Comparison of ENCODE assay signal across 14 mouse cellular contexts in genomic region chr6:144398115-144398514, GRCm38 (mm10).
DNase-seq lines count a peak whose midpoint lies in the region; ATAC-seq and TF ChIP-seq lines count a peak whose summit lies in the region.
"Had no signal": no experiment of that assay in that cellular context is flagged by ENCODE, and none has a peak within 500 bp of the region (broad histone marks: within the 10 kb centered on the region; RNA-seq: fewer than 3 reads in every experiment).

No protein-coding gene starts in this region.

- H3K4me1 ChIP-seq in kidney, embryonic 14.5 days (ENCODE audit: control insufficient read depth, insufficient read depth, low read length) = peaks cover 8% of the 10 kb centered on the region; the same call in 1 of the 2 replicates
- H3K4me1 ChIP-seq in hindbrain, embryonic 12.5 days = peaks cover 14% of the 10 kb centered on the region
- H3K4me1 ChIP-seq: embryonic facial prominence, embryonic 15.5 days; limb, embryonic 15.5 days had no signal

- WGBS in kidney, embryonic 14.5 days = 14% methylated on average over 10 of the region's 10 CpGs
- WGBS in hindbrain, embryonic 12.5 days = 27% methylated on average over 10 of the region's 10 CpGs

- H3K9me3 ChIP-seq in kidney, embryonic 14.5 days (ENCODE audit: control insufficient read depth, low read length) = no peaks in the 10 kb centered on the region
- no peaks in the 10 kb centered on the region for H3K9me3 ChIP-seq in hindbrain, embryonic 12.5 days (replicated peaks)
- H3K9me3 ChIP-seq: embryonic facial prominence, embryonic 15.5 days; limb, embryonic 15.5 days had no signal

- H3K9ac ChIP-seq in kidney, embryonic 14.5 days (ENCODE audit: low read depth, low read length) = no peak overlapping the region
- H3K9ac ChIP-seq in hindbrain, embryonic 12.5 days = no peak overlapping the region
- H3K9ac ChIP-seq: embryonic facial prominence, embryonic 15.5 days; limb, embryonic 15.5 days had no signal

- no peaks in the 10 kb centered on the region for H3K27me3 ChIP-seq in kidney, embryonic 14.5 days (ENCODE audit: control insufficient read depth, insufficient read depth, low read length)
- 0 out of 2 replicates have a peak, but pooled peaks cover 5% of the 10 kb centered on the region for H3K27me3 ChIP-seq in hindbrain, embryonic 12.5 days
- H3K27me3 ChIP-seq: limb, embryonic 15.5 days had no signal

- no peak for DNase-seq in kidney, adult 11 months
- peak; percentile 70 for DNase-seq in embryo, embryonic 11 days
- DNase-seq in mesoderm, embryonic 11.5 days (ENCODE audit: low read depth, low spot score) = peak; percentile 83
- no peak for DNase-seq in layer of hippocampus, adult 8-10 months (ENCODE audit: low spot score in 2 of 2)
- DNase-seq in ovary, adult 18-20 months (ENCODE audit: low spot score) = no peak
- DNase-seq in gastrocnemius, adult 2 months = no peak
- DNase-seq: gastrocnemius, postnatal 10 days; kidney, postnatal 14 days; thymus, adult 2 months had no signal

- no peak overlapping the region for H3K27ac ChIP-seq in kidney, embryonic 14.5 days (ENCODE audit: low read depth, low read length)
- H3K27ac ChIP-seq in hindbrain, embryonic 12.5 days = no peak overlapping the region
- H3K27ac ChIP-seq in gastrocnemius, adult 2 months = no peak overlapping the region
- H3K27ac ChIP-seq: embryonic facial prominence, embryonic 15.5 days; limb, embryonic 15.5 days had no signal

- ATAC-seq in kidney, embryonic 14.5 days (ENCODE audit: low FRiP score, low TSS enrichment) = peak; percentile 85
- no peak for ATAC-seq in hindbrain, embryonic 12.5 days (ENCODE audit: low FRiP score)
- ATAC-seq: CD4-positive, CD25-positive, alpha-beta regulatory T cell, adult 4 months had no signal

- H3K4me3 ChIP-seq in kidney, embryonic 14.5 days (ENCODE audit: low read length) = no peak overlapping the region
- no peak overlapping the region for H3K4me3 ChIP-seq in hindbrain, embryonic 12.5 days
- H3K4me3 ChIP-seq in gastrocnemius, adult 2 months = no peak overlapping the region
- H3K4me3 ChIP-seq: embryonic facial prominence, embryonic 15.5 days; limb, embryonic 15.5 days had no signal

- no peak for TF ChIP-seq CTCF in gastrocnemius, adult 2 months (IDR thresholded peaks at IDR 0.05)

- intact Hi-C loops in gastrocnemius, adult 2 months (cut with DNase I) = no loop called here

- H3K4me2 ChIP-seq in kidney, embryonic 14.5 days (replicated peaks; ENCODE audit: low read depth, low read length) = peak overlapping the region; percentile 11
- H3K4me2 ChIP-seq in hindbrain, embryonic 12.5 days (replicated peaks) = peak overlapping the region; percentile 13; the same call in 1 of the 2 replicates
- H3K4me2 ChIP-seq: embryonic facial prominence, embryonic 15.5 days; limb, embryonic 15.5 days had no signal

- no peaks in the 10 kb centered on the region for H3K36me3 ChIP-seq in kidney, embryonic 14.5 days (ENCODE audit: control insufficient read depth, insufficient read depth, low read length)
- H3K36me3 ChIP-seq in hindbrain, embryonic 12.5 days = no peaks in the 10 kb centered on the region
- H3K36me3 ChIP-seq: embryonic facial prominence, embryonic 15.5 days; limb, embryonic 15.5 days had no signal

Comparison
In these comparisons a context has a peak if more than half of its experiments do, and no peak if none do; other contexts are left out.
1. DNase-seq: peak in embryo, embryonic 11 days (single experiment) and mesoderm, embryonic 11.5 days (single experiment); none in kidney, adult 11 months (single experiment), layer of hippocampus, adult 8-10 months (0 of 2), ovary, adult 18-20 months (single experiment) and gastrocnemius, adult 2 months (single experiment).